Mouse (Mus musculus): ENCODE data around the gene Haus3. TPM values are rescaled to one million over a fixed set of nuclear protein-coding genes. Genes with fewer than 3 reads are reported as not detected.

Haus3 gene
- polyA plus RNA-seq, 1 experiment, result 3.0 TPM

- peak overlapping the region; percentile 52 for H3K4me3 ChIP-seq
Observed at GRCm38 (mm10) chr5:34186961-34187391, 17.6 kb upstream of the Haus3 start.

GRCm38 (mm10) chr5:34186391-34186790, 17.1 kb upstream of the Haus3 start:
- TF ChIP-seq CEBPB (IDR thresholded peaks at IDR 0.05; ENCODE audit: insufficient read depth, poor library complexity, severe bottlenecking) (no peak), REST (IDR thresholded peaks at IDR 0.05; ENCODE audit: insufficient read depth, insufficient read length) (no peak), POLR2A (IDR thresholded peaks at IDR 0.05; ENCODE audit: insufficient read length, low read depth) (no peak)
- Histone ChIP-seq H3K36me3 (ENCODE audit: control insufficient read depth, insufficient read depth) (no peaks in the 10 kb centered on the region), H3K27me3 (ENCODE audit: control insufficient read depth, insufficient read depth, insufficient read length) (no peaks in the 10 kb centered on the region), H3K4me3 (peak overlapping the region; percentile 52), H3K79me2 (ENCODE audit: control insufficient read depth, insufficient read depth) (no peaks in the 10 kb centered on the region), H3ac (ENCODE audit: control insufficient read depth, insufficient read length) (peak overlapping the region; percentile 43), H3K4me2 (ENCODE audit: low read depth) (peak overlapping the region; percentile 96)

More at GRCm38 (mm10) chr5:34186961-34187391, 17.6 kb upstream of the Haus3 start:
- Histone ChIP-seq H3K36me3 (ENCODE audit: control insufficient read depth, insufficient read depth) (no peaks in the 10 kb centered on the region), H3K27me3 (ENCODE audit: control insufficient read depth, insufficient read depth, insufficient read length) (no peaks in the 10 kb centered on the region), H3K4me2 (ENCODE audit: low read depth) (peak overlapping the region; percentile 96), H3K79me2 (ENCODE audit: control insufficient read depth, insufficient read depth) (no peaks in the 10 kb centered on the region), H3ac (ENCODE audit: control insufficient read depth, insufficient read length) (peak overlapping the region; percentile 43)
- no peak for TF ChIP-seq SRF (IDR thresholded peaks at IDR 0.05; ENCODE audit: control insufficient read depth, insufficient read length, low read depth)
- no peak for TF ChIP-seq USF1 (IDR thresholded peaks at IDR 0.05; ENCODE audit: low read depth)
- no peak for TF ChIP-seq POLR2AphosphoS2 (IDR thresholded peaks at IDR 0.05; ENCODE audit: insufficient read length, low read depth)
- no peak for TF ChIP-seq TCF3 (IDR thresholded peaks at IDR 0.05; ENCODE audit: insufficient read length, low read depth)
- TF ChIP-seq REST (IDR thresholded peaks at IDR 0.05; ENCODE audit: insufficient read depth, insufficient read length), result no peak
- TF ChIP-seq MYOD1 (IDR thresholded peaks at IDR 0.05; ENCODE audit: control insufficient read depth in 1 of 3, insufficient read length in 2 of 3, low read depth in 2 of 3), result no peak
- TF ChIP-seq TCF12 (IDR thresholded peaks at IDR 0.05; ENCODE audit: insufficient read depth, poor library complexity, severe bottlenecking), result no peak
- TF ChIP-seq POLR2A (IDR thresholded peaks at IDR 0.05; ENCODE audit: insufficient read length, low read depth), result no peak
- no peak for TF ChIP-seq CEBPB (IDR thresholded peaks at IDR 0.05; ENCODE audit: insufficient read depth, poor library complexity, severe bottlenecking)
- TF ChIP-seq E2F4 (IDR thresholded peaks at IDR 0.05; ENCODE audit: insufficient read depth), result no peak

- Histone ChIP-seq H3K4me2 (ENCODE audit: low read depth) (peak overlapping the region; percentile 96), H3ac (ENCODE audit: control insufficient read depth, insufficient read length) (no peak overlapping the region), H3K36me3 (ENCODE audit: control insufficient read depth, insufficient read depth) (no peaks in the 10 kb centered on the region), H3K27me3 (ENCODE audit: control insufficient read depth, insufficient read depth, insufficient read length) (no peaks in the 10 kb centered on the region), H3K79me2 (ENCODE audit: control insufficient read depth, insufficient read depth) (no peaks in the 10 kb centered on the region), H3K4me3 (peak overlapping the region; percentile 52)
- TF ChIP-seq E2F4 (IDR thresholded peaks at IDR 0.05; ENCODE audit: insufficient read depth), result no peak
Observed at GRCm38 (mm10) chr5:34185791-34186190, 16.5 kb upstream of the Haus3 start.

- Histone ChIP-seq H3K36me3 (ENCODE audit: control insufficient read depth, insufficient read depth) (no peaks in the 10 kb centered on the region), H3K79me2 (ENCODE audit: control insufficient read depth, insufficient read depth) (no peaks in the 10 kb centered on the region), H3ac (ENCODE audit: control insufficient read depth, insufficient read length) (no peak overlapping the region), H3K4me3 (no peak overlapping the region), H3K4me2 (ENCODE audit: low read depth) (peak overlapping the region; percentile 96), H3K27me3 (ENCODE audit: control insufficient read depth, insufficient read depth, insufficient read length) (no peaks in the 10 kb centered on the region)
- TF ChIP-seq MYOG (IDR thresholded peaks at IDR 0.05; ENCODE audit: control insufficient read depth in 1 of 3, insufficient read depth in 1 of 3, insufficient read length in 2 of 3, low read depth in 2 of 3) (no peak), MAX (IDR thresholded peaks at IDR 0.05; ENCODE audit: low read depth) (no peak), SRF (IDR thresholded peaks at IDR 0.05; ENCODE audit: control insufficient read depth, insufficient read length, low read depth) (no peak), TCF12 (IDR thresholded peaks at IDR 0.05; ENCODE audit: insufficient read depth, poor library complexity, severe bottlenecking) (no peak), POLR2AphosphoS2 (IDR thresholded peaks at IDR 0.05; ENCODE audit: insufficient read length, low read depth) (no peak), POLR2A (IDR thresholded peaks at IDR 0.05; ENCODE audit: insufficient read length, low read depth) (no peak), TCF3 (IDR thresholded peaks at IDR 0.05; ENCODE audit: insufficient read length, low read depth) (no peak), E2F4 (IDR thresholded peaks at IDR 0.05; ENCODE audit: insufficient read depth) (no peak), USF1 (IDR thresholded peaks at IDR 0.05; ENCODE audit: low read depth) (no peak), REST (IDR thresholded peaks at IDR 0.05; ENCODE audit: insufficient read depth, insufficient read length) (no peak), MYOD1 (IDR thresholded peaks at IDR 0.05; ENCODE audit: control insufficient read depth in 1 of 3, insufficient read length in 2 of 3, low read depth in 2 of 3) (no peak), CEBPB (IDR thresholded peaks at IDR 0.05; ENCODE audit: insufficient read depth, poor library complexity, severe bottlenecking) (no peak)
Observed at GRCm38 (mm10) chr5:34185051-34185580, 15.8 kb upstream of the Haus3 start.

GRCm38 (mm10) chr5:34183976-34184375, 14.6 kb upstream of the Haus3 start:
- TF ChIP-seq MYOG (IDR thresholded peaks at IDR 0.05; ENCODE audit: control insufficient read depth in 1 of 3, insufficient read depth in 1 of 3, insufficient read length in 2 of 3, low read depth in 2 of 3) (no peak), USF1 (IDR thresholded peaks at IDR 0.05; ENCODE audit: low read depth) (no peak), TCF3 (IDR thresholded peaks at IDR 0.05; ENCODE audit: insufficient read length, low read depth) (no peak), CEBPB (IDR thresholded peaks at IDR 0.05; ENCODE audit: insufficient read depth, poor library complexity, severe bottlenecking) (no peak), REST (IDR thresholded peaks at IDR 0.05; ENCODE audit: insufficient read depth, insufficient read length) (no peak), MYOD1 (IDR thresholded peaks at IDR 0.05; ENCODE audit: control insufficient read depth in 1 of 3, insufficient read length in 2 of 3, low read depth in 2 of 3) (no peak), SRF (IDR thresholded peaks at IDR 0.05; ENCODE audit: control insufficient read depth, insufficient read length, low read depth) (no peak), POLR2A (IDR thresholded peaks at IDR 0.05; ENCODE audit: insufficient read length, low read depth) (no peak), POLR2AphosphoS2 (IDR thresholded peaks at IDR 0.05; ENCODE audit: insufficient read length, low read depth) (no peak), E2F4 (IDR thresholded peaks at IDR 0.05; ENCODE audit: insufficient read depth) (no peak), MAX (IDR thresholded peaks at IDR 0.05; ENCODE audit: low read depth) (no peak), TCF12 (IDR thresholded peaks at IDR 0.05; ENCODE audit: insufficient read depth, poor library complexity, severe bottlenecking) (no peak)
- H3ac ChIP-seq (ENCODE audit: control insufficient read depth, insufficient read length), result no peak overlapping the region
- no peak overlapping the region for H3K4me3 ChIP-seq
- H3K36me3 ChIP-seq (ENCODE audit: control insufficient read depth, insufficient read depth), result no peaks in the 10 kb centered on the region
- H3K79me2 ChIP-seq (ENCODE audit: control insufficient read depth, insufficient read depth), result no peaks in the 10 kb centered on the region
- no peak overlapping the region for H3K4me2 ChIP-seq (ENCODE audit: low read depth)
- no peaks in the 10 kb centered on the region for H3K27me3 ChIP-seq (ENCODE audit: control insufficient read depth, insufficient read depth, insufficient read length)
